Mouse (Mus musculus) MEL (cell line): ENCODE measurements around the gene Gm10300. TPM values are rescaled to one million over a fixed set of nuclear protein-coding genes. Genes with fewer than 3 reads are reported as not detected.

Experiments used
- DNase-seq: peaks from one replicate; pipeline ENCODE4 v3.0.0; 2011; ENCODE audit warnings: low read depth, low spot score
- H3K27ac ChIP-seq: 2 replicates; pipeline ENCODE4 v1.5.1; 2012; ENCODE audit warnings: low read depth, mild to moderate bottlenecking, control low read depth, low read length, moderate library complexity; ENCODE audit not compliant: control insufficient read depth
- H3K27me3 ChIP-seq, 2 experiments: fragments of 150-350 bp in 1 of 2; sonication (generic) in 1 of 2; 2 replicates each; pipeline ENCODE4 v1.6.1; 2012; ENCODE audit warnings: low read length in 2 of 2, mild to moderate bottlenecking in 2 of 2, improper control_type of control experiment in 1 of 2, moderate library complexity in 1 of 2; ENCODE audit not compliant: insufficient read depth in 2 of 2, control insufficient read depth in 1 of 2
- H3K36me3 ChIP-seq, 2 experiments: 2 replicates each; pipeline ENCODE4 v1.6.1; 2012 to 2014; ENCODE audit warnings: low read length in 2 of 2, improper control_type of control experiment in 1 of 2, inconsistent platforms in 1 of 2, mild to moderate bottlenecking in 1 of 2; ENCODE audit not compliant: insufficient read depth in 2 of 2, control insufficient read depth in 1 of 2
- H3K4me1 ChIP-seq, 2 experiments: fragments of 150-350 bp in 1 of 2; sonication (generic) in 1 of 2; 2 replicates each; pipeline ENCODE4 v1.6.1; 2012; ENCODE audit warnings: low read length in 2 of 2, improper control_type of control experiment in 1 of 2, mild to moderate bottlenecking in 1 of 2; ENCODE audit not compliant: insufficient read depth in 2 of 2, control insufficient read depth in 1 of 2
- H3K4me3 ChIP-seq, 2 experiments: fragments of 150-350 bp in 1 of 2; sonication (generic) in 1 of 2; 2 replicates each; pipeline ENCODE4 v1.5.1; 2012; ENCODE audit warnings: low read depth in 2 of 2, low read length in 2 of 2, mild to moderate bottlenecking in 2 of 2, moderate library complexity in 2 of 2, control low read depth in 1 of 2, improper control_type of control experiment in 1 of 2; ENCODE audit not compliant: control insufficient read depth in 1 of 2, insufficient read depth in 1 of 2
- H3K79me2 ChIP-seq: 2 replicates; pipeline ENCODE4 v1.6.1; 2012; ENCODE audit warnings: mild to moderate bottlenecking, low read length, moderate library complexity; ENCODE audit not compliant: control insufficient read depth, poor library complexity, insufficient read depth
- H3K9ac ChIP-seq: 2 replicates; pipeline ENCODE4 v1.6.1; 2012; ENCODE audit warnings: low read depth, mild to moderate bottlenecking, control low read depth, low read length, moderate library complexity; ENCODE audit not compliant: control insufficient read depth, poor library complexity, severe bottlenecking
- H3K9me3 ChIP-seq: fragments of 150-350 bp; sonication (generic); replicated peaks from 2 replicates; pipeline ENCODE4 v1.6.1; 2012; ENCODE audit warnings: mild to moderate bottlenecking, low read length, improper control_type of control experiment, moderate library complexity; ENCODE audit not compliant: insufficient read depth
- CTCF ChIP-seq, 3 experiments: IDR thresholded peaks in 2 of 3; conservative IDR thresholded peaks in 1 of 3; 2 replicates each; pipeline ENCODE4 v1.5.1; 2011 to 2012; ENCODE audit warnings: low read length in 3 of 3, low read depth in 2 of 3, mild to moderate bottlenecking in 2 of 3, improper control_type of control experiment in 1 of 3, inconsistent platforms in 1 of 3, mixed read lengths in 1 of 3, moderate library complexity in 1 of 3; ENCODE audit not compliant: control insufficient read depth in 1 of 3, insufficient read depth in 1 of 3, poor library complexity in 1 of 3, severe bottlenecking in 1 of 3
- E2F4 ChIP-seq: IDR thresholded peaks from 2 replicates; pipeline ENCODE4 v1.6.1; 2011; ENCODE audit warnings: low read depth, low read length, improper control_type of control experiment, borderline replicate concordance
- ETS1 ChIP-seq: IDR thresholded peaks from 2 replicates; pipeline ENCODE4 v1.6.1; 2012; ENCODE audit warnings: low read depth, mild to moderate bottlenecking, inconsistent platforms, low read length, improper control_type of control experiment, moderate library complexity
- HCFC1 ChIP-seq: IDR thresholded peaks from 2 replicates; pipeline ENCODE4 v1.6.1; 2012; ENCODE audit warnings: low read depth, mild to moderate bottlenecking, inconsistent platforms, low read length, improper control_type of control experiment, moderate library complexity
- MAX ChIP-seq: IDR thresholded peaks from 2 replicates; pipeline ENCODE4 v1.6.1; 2011; ENCODE audit warnings: low read length, improper control_type of control experiment
- MAZ ChIP-seq: IDR thresholded peaks from 2 replicates; pipeline ENCODE4 v1.6.1; 2012; ENCODE audit warnings: low read depth, mild to moderate bottlenecking, inconsistent platforms, low read length, improper control_type of control experiment
- MEF2A ChIP-seq: IDR thresholded peaks from 2 replicates; pipeline ENCODE4 v1.6.1; 2014; ENCODE audit warnings: low read depth, mild to moderate bottlenecking, inconsistent platforms, low read length, improper control_type of control experiment; ENCODE audit not compliant: poor library complexity, insufficient replicate concordance, severe bottlenecking; ENCODE audit errors: extremely low read depth
- MYC ChIP-seq: IDR thresholded peaks from 2 replicates; pipeline ENCODE4 v1.6.1; 2011; ENCODE audit warnings: low read depth, mild to moderate bottlenecking, low read length, improper control_type of control experiment, moderate library complexity
- POLR2AphosphoS2 ChIP-seq: IDR thresholded peaks from 2 replicates; pipeline ENCODE4 v1.6.1; 2011; ENCODE audit warnings: low read length, improper control_type of control experiment
- RAD21 ChIP-seq: IDR thresholded peaks from 2 replicates; pipeline ENCODE4 v1.6.1; 2011; ENCODE audit warnings: mild to moderate bottlenecking, low read depth, low read length, improper control_type of control experiment
- RCOR1 ChIP-seq: IDR thresholded peaks from 2 replicates; pipeline ENCODE4 v1.6.1; 2012; ENCODE audit warnings: low read depth, mild to moderate bottlenecking, inconsistent platforms, low read length, improper control_type of control experiment
- SIN3A ChIP-seq: IDR thresholded peaks from 2 replicates; pipeline ENCODE4 v1.6.1; 2012; ENCODE audit warnings: low read length, improper control_type of control experiment, inconsistent platforms
- SMC3 ChIP-seq: IDR thresholded peaks from 2 replicates; pipeline ENCODE4 v1.6.1; 2011; ENCODE audit warnings: low read depth, low read length, improper control_type of control experiment
- ZC3H11A ChIP-seq: IDR thresholded peaks from 2 replicates; pipeline ENCODE4 v1.6.1; 2012; ENCODE audit warnings: low read depth, mild to moderate bottlenecking, inconsistent platforms, low read length, improper control_type of control experiment
- ZNF384 ChIP-seq: IDR thresholded peaks from 2 replicates; pipeline ENCODE4 v1.6.1; 2012; ENCODE audit warnings: low read depth, mild to moderate bottlenecking, inconsistent platforms, low read length, improper control_type of control experiment
- polyA plus RNA-seq, 2 experiments: library from polyadenylated mRNA; stranded (reverse) in 1 of 2; unstranded in 1 of 2; fragments of >175 nt in 1 of 2; fragments of >200 nt in 1 of 2; gene quantifications; 2 replicates each; pipeline versions ENCODE4 v1.2.1 to v1.2.4; 2012; ENCODE audit warnings: low replicate concordance in 2 of 2, low read depth in 1 of 2; ENCODE audit not compliant: insufficient read length in 2 of 2, insufficient read depth in 1 of 2, missing spikeins in 1 of 2
- total RNA-seq: library from RNA; depleted of rRNA; stranded (reverse); fragments of 300-350 nt; gene quantifications from 2 replicates; pipeline ENCODE4 v1.2.3, GENCODE M21; 2012

The Gm10300 gene
- total and polyA plus RNA-seq, 3 experiments = 0.18 to 0.46 TPM; not detected in 1

DNA sequence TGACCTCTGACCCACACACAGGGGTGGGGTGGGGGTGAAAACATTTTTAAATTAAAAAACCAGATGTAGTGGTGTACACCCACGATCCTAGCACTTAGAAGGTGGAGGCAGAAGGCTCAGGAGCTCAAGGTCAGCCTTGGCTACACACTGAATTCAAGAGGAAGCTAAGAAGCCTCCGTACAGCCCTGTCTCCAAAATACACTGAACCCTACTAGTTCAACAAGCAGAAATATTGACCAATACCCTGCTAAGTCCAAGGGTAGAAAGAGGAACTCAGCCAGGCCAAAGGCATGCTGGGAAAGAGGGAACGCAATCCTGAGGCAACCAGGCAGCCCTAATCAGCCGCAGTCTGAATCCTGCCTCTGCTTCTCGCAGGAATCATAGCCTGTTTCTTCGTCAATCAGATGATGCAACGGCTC lies 3.8 kb downstream of the Gm10300 start (continued):
- TF ChIP-seq ETS1 = peak; percentile 82
- no peak for TF ChIP-seq MEF2A

DNA sequence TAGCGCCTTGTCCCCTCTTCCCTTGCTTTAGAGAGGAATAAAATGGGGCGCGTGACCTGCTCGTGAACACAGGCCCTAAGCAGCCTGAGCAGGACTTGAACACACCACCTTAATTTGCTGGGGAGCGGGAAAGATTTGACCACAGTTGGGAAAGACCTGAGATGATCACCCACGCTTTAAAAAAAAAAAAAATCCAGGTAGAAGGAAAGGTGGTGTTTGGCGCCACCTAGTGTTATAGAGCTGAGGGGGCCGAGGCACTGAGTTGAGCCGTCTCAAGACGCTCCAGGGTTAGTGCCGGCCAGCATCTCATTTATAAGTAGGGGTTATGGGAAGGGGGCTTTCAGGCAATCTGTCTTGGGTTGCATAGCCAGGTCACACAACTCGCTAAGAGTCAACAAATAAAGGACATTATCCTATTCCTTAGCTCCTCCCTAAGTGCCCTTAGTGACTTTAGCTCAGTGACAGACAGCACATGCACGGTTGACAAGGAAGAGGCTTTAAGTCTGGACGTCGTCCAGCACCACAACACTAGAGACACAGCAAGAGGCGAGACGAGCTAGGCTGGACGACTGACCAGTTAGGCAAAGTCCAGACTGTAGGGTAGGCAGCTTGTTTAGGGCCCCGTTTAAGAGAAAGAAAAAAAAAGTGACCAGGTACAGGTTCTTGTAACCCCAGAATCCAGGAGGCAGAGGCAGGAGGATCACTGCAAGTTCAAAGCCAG lies 5.2 kb downstream of the Gm10300 start:
- H3K27ac ChIP-seq = peak overlapping the region; percentile 100
- peaks cover 9 to 24% of the 10 kb centered on the region in 2 experiments for H3K4me1 ChIP-seq
- peak; percentile 85 for DNase-seq
- peak overlapping the region; percentile 85 for H3K9ac ChIP-seq
- peaks cover 5% of the 10 kb centered on the region for H3K79me2 ChIP-seq
- H3K9me3 ChIP-seq = no peaks in the 10 kb centered on the region
- H3K27me3 ChIP-seq = no peaks in the 10 kb centered on the region
- peak; percentile 98 for TF ChIP-seq ZC3H11A
- TF ChIP-seq MAX = peak; percentile 27; the same call in 1 of the 2 replicates
- peak; percentile 91 for TF ChIP-seq SMC3
- TF ChIP-seq ZNF384 = peak; percentile 99
- TF ChIP-seq RAD21 = peak; percentile 99
- no peak for TF ChIP-seq POLR2AphosphoS2
- TF ChIP-seq SIN3A = peak; percentile 77
- peak; percentile 73 to 98 (median 86) for TF ChIP-seq CTCF (IDR thresholded peaks at IDR 0.05 in 2 of 3, conservative IDR thresholded peaks at IDR 0.05 in 1 of 3; ENCODE audit: control insufficient read depth in 1 of 3, insufficient read depth in 1 of 3, low read depth in 2 of 3, low read length in 3 of 3, poor library complexity in 1 of 3, severe bottlenecking in 1 of 3)
- TF ChIP-seq E2F4 = no peak
- TF ChIP-seq RCOR1 = peak; percentile 20; the same call in 1 of the 2 replicates
- TF ChIP-seq MYC = peak; percentile 74; the same call in 1 of the 2 replicates
- no peak for TF ChIP-seq ETS1
- TF ChIP-seq MAZ = peak; percentile 62
- H3K4me3 ChIP-seq = peak overlapping the region; percentile 63 to 73; a peak in 3 of 4 replicates
- H3K36me3 ChIP-seq = peaks cover 0 to 14% of the 10 kb centered on the region in 2 experiments; a peak in 2 of 4 replicates

- H3K4me3 ChIP-seq = no peak overlapping the region
- peaks cover 0 to 17% of the 10 kb centered on the region in 2 experiments; a peak in 2 of 4 replicates for H3K36me3 ChIP-seq
- H3K27me3 ChIP-seq = no peaks in the 10 kb centered on the region
- H3K4me1 ChIP-seq = peaks cover 9 to 27% of the 10 kb centered on the region in 2 experiments
- H3K27ac ChIP-seq = no peak overlapping the region
- H3K9ac ChIP-seq = peak overlapping the region; percentile 61; the same call in 1 of the 2 replicates
- TF ChIP-seq ZNF384 (peak; percentile 62; the same call in 1 of the 2 replicates), HCFC1 (no peak)
- no peak for DNase-seq
- H3K79me2 ChIP-seq = peaks cover 1% of the 10 kb centered on the region; the same call in 1 of the 2 replicates
- H3K9me3 ChIP-seq = no peaks in the 10 kb centered on the region
Measured at GRCm38 (mm10) chr4:132080492-132080983, 6.0 kb downstream of the Gm10300 start.
